Mouse (Mus musculus) small intestine, adult 2 months (tissue): ENCODE measurements around the gene Acacb. TPM values are rescaled to one million over a fixed set of nuclear protein-coding genes. Genes with fewer than 3 reads are reported as not detected.

Experiments
- H3K27ac ChIP-seq: fragments of 200-500 bp; 2 replicates; pipeline ENCODE4 v1.5.1; 2012; ENCODE audit warnings: low read depth, low read length, control low read depth, inconsistent platforms; ENCODE audit not compliant: insufficient read depth
- H3K27me3 ChIP-seq: fragments of 200-500 bp; 2 replicates; pipeline ENCODE4 v1.6.1; 2012; ENCODE audit warnings: mild to moderate bottlenecking, moderate library complexity, low read length, inconsistent platforms; ENCODE audit not compliant: control insufficient read depth, insufficient read depth
- H3K36me3 ChIP-seq: fragments of 200-500 bp; 2 replicates; pipeline ENCODE4 v1.6.1; 2012; ENCODE audit warnings: mild to moderate bottlenecking, low read length, control low read depth, inconsistent platforms; ENCODE audit not compliant: control insufficient read depth, insufficient read depth
- H3K4me1 ChIP-seq: fragments of 200-500 bp; 2 replicates; pipeline ENCODE4 v1.6.1; 2012; ENCODE audit warnings: low read length, inconsistent platforms, mixed read lengths; ENCODE audit not compliant: control insufficient read depth, insufficient read depth, insufficient read length
- H3K4me3 ChIP-seq: fragments of 200-500 bp; 2 replicates; pipeline ENCODE4 v1.5.1; 2012; ENCODE audit warnings: low read depth, mild to moderate bottlenecking, control low read depth, inconsistent platforms, low read length, moderate library complexity
- CTCF ChIP-seq: fragments of 200-500 bp; IDR thresholded peaks from 2 replicates; pipeline ENCODE4 v1.5.1; 2012; ENCODE audit warnings: low read depth, mild to moderate bottlenecking, control low read depth, inconsistent platforms, low read length, moderate library complexity, mixed read lengths; ENCODE audit not compliant: insufficient replicate concordance, insufficient read length; ENCODE audit errors: extremely low read depth
- POLR2A ChIP-seq: fragments of 200-500 bp; IDR thresholded peaks from 2 replicates; pipeline ENCODE4 v1.6.1; 2012; ENCODE audit warnings: low read depth, mild to moderate bottlenecking, control low read depth, inconsistent platforms, low read length, moderate library complexity
- WGBS: fragments of 180-500 bp; shearing (Covaris S2); methylation state at CpG from one replicate; pipeline ENCODE4 v1.1.7; 2018; 5-methylcytosine and 5-hydroxymethylcytosine counted together
- polyA plus RNA-seq: library from polyadenylated mRNA; depleted of rRNA; stranded (reverse); fragments of >200 nt; gene quantifications from 2 replicates; pipeline ENCODE4 v1.2.3, GENCODE M21; 2012

The Acacb gene
- polyA plus RNA-seq, 1 experiment, result 3.1 TPM

DNA sequence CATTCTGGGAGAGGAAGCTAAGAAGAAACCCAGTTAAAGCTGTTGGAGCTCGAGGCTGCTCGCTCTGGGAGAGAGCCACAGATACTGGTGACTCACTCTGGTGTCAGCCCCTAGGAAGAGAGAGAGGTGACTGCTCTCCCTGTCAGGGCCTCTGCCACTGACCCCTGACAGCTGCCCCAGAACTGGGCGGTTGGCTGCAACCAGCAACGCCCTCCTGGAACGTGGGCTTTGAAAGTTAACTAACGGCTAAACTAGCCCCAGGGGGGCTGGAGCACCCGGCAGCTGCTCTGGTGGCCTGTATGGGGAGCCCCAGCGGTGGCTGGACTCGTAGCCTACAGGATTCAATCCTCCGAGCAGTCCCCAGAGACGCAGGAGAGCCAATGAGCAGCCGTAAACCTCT, 123.6 kb downstream of the Acacb start:
- H3K4me1 ChIP-seq, result no peaks in the 10 kb centered on the region; the same call in 1 of the 2 replicates
- H3K4me3 ChIP-seq, result no peak overlapping the region
- peaks cover 36% of the 10 kb centered on the region for H3K27me3 ChIP-seq
- no peak overlapping the region for H3K27ac ChIP-seq
- no peaks in the 10 kb centered on the region for H3K36me3 ChIP-seq
- 10% methylated on average over 12 of the region's 12 CpGs for WGBS
- TF ChIP-seq CTCF (no peak), POLR2A (no peak)

DNA sequence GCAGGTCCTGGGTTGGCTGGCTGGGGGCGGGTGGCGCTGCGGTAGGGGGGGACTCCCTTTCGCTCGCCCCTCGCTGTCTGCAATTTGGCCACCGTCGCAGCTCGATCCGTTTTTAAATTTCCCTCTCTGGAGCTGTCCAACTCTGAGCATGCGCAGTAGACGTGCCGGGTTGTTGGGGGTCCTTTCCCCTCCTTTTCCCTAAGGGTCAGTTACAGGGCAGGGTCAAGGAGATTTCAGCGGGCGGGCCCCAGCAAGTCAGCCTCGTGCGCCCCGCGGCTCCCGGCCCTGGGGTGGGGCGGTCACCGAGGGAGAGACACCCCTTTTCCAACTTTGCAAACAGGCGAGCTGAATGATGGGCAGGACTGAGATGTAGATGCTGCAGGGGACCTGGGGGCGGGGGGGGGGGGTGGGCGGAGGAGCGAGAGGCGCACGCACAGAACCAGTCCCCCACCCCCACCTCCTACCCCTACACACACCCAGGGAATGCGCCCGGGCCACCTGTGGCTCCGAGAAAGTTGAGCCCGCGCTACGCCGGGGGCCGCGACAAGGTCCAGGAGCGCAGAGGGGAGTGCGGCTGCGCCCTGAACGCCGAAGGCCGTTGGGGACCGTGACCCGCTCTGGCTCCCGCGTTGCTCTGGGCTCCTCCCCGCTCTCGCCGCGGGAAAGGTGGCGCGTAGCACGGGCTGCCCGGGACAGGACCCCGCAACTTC, 127.5 kb downstream of the Acacb start, which contains the start of gene Foxn4:
Gene Foxn4 (minus strand): TSS at position 115 of the 710 bp plus-strand sequence.
- TF ChIP-seq POLR2A (no peak), CTCF (no peak)
- WGBS, result under 1% methylated on average over 52 of the region's 56 CpGs
- H3K4me1 ChIP-seq, result no peaks in the 10 kb centered on the region; the same call in 1 of the 2 replicates
- H3K27me3 ChIP-seq, result peaks cover 43% of the 10 kb centered on the region
- no peak within 1 kb of the TSS for H3K27ac ChIP-seq
- H3K4me3 ChIP-seq, result no peak within 1 kb of the TSS
- no peaks in the 10 kb centered on the region for H3K36me3 ChIP-seq

- no peaks in the 10 kb centered on the region; the same call in 1 of the 2 replicates for H3K4me1 ChIP-seq
- H3K27me3 ChIP-seq, result peaks cover 41% of the 10 kb centered on the region
- no peak overlapping the region for H3K27ac ChIP-seq
- TF ChIP-seq CTCF (no peak), POLR2A (no peak)
- H3K36me3 ChIP-seq, result no peaks in the 10 kb centered on the region
- 23% methylated on average over 8 of the region's 8 CpGs for WGBS
- H3K4me3 ChIP-seq, result no peak overlapping the region
Measured at GRCm38 (mm10) chr5:114275339-114275738, 129.0 kb downstream of the Acacb start.

GRCm38 (mm10) chr5:114275991-114276390, 129.7 kb downstream of the Acacb start:
- Histone ChIP-seq H3K4me1 (no peaks in the 10 kb centered on the region; the same call in 1 of the 2 replicates), H3K27me3 (peaks cover 41% of the 10 kb centered on the region), H3K36me3 (no peaks in the 10 kb centered on the region), H3K27ac (no peak overlapping the region), H3K4me3 (no peak overlapping the region)
- TF ChIP-seq POLR2A (no peak), CTCF (no peak)
- whole genome bisulfite sequencing, result 25% methylated on average over 16 of the region's 16 CpGs

DNA sequence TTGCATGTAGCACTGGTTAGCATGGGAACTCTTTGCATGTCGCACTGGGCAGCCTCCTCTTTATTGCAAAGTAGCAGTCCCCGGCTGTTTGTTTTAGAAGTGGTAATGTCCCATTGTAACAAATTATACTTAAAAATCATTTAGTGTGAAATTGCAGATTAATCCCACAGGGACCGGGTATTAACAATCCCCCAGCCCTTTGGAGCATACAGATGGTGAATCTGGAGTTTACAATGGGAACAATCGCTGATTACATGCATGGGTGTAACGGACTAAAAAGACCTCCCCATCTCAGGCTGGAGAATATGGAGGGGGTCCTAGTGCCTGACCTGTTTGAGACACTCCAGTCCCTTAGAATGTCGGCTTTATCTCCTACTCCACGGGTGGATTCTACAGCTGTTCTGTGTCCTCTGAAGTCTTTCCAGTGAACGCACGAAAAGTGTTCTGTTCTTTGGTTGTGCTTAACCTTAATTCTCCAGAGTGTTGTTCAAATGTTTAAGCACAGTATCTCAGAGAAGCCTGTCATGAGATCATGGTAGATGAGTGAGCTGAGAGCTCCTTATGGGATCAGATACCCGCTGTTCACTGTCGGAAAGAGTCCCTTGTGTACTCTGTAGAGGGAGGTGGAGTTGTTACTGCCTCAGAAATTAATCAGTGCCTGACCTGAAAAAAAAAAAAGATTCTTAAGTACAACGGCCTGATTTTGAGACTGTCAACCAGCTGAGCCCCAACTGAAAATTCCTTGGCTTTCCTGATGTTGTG, 133.2 kb downstream of the Acacb start:
- Histone ChIP-seq H3K4me1 (no peaks in the 10 kb centered on the region), H3K36me3 (no peaks in the 10 kb centered on the region), H3K27me3 (peaks cover 13% of the 10 kb centered on the region), H3K4me3 (no peak overlapping the region), H3K27ac (no peak overlapping the region)
- WGBS, result 53% methylated on average over 12 of the region's 12 CpGs
- no peak for TF ChIP-seq POLR2A
- no peak for TF ChIP-seq CTCF

- H3K27ac ChIP-seq, result no peak overlapping the region
- no peaks in the 10 kb centered on the region for H3K36me3 ChIP-seq
- H3K27me3 ChIP-seq, result peaks cover 3% of the 10 kb centered on the region; the same call in 1 of the 2 replicates
- TF ChIP-seq POLR2A (no peak), CTCF (no peak)
- 38% methylated on average over 6 of the region's 6 CpGs for WGBS
- H3K4me1 ChIP-seq, result no peaks in the 10 kb centered on the region
- no peak overlapping the region for H3K4me3 ChIP-seq
Measured at GRCm38 (mm10) chr5:114282346-114282745, 136.0 kb downstream of the Acacb start.

DNA sequence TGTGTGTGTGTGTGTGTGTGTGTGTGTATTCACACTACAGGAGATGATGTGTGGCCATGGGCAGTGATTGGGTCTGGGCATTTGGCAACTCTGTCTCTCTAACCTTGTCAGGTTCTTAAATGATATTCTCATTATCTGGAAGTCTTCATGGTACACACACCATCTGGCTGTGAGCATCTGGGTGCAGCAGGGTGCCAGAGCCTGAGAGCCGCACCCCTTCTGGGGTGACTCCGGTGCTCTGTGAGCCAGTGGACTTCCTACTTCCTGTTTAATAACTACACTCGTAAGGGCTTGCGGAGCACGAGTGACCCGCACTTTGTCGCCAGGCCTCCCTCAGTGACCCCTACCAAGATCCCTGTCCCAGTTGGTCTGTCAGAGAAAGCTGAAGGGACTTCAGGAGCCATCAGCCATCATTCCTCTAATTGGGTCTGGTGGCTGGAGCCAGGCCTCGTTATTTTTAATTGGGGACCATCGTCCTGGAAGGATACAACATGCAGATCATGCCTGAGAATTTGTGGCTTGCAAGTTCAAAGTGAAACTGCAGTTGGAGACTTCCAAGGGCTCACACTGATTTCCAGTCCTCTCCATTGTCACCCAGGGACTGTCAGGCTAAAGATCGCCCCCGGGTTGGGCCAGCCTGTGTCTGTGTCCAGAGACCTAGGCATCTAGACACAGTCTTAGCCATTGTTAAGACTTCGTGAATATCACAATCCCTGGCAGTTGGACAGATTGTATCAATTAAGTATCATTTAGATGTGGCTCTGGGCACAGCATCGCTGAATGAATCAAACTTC, 138.5 kb downstream of the Acacb start:
- Histone ChIP-seq H3K4me3 (no peak overlapping the region), H3K27ac (no peak overlapping the region), H3K36me3 (no peaks in the 10 kb centered on the region), H3K4me1 (no peaks in the 10 kb centered on the region), H3K27me3 (peaks cover 7% of the 10 kb centered on the region; the same call in 1 of the 2 replicates)
- 54% methylated on average over 13 of the region's 13 CpGs for WGBS
- TF ChIP-seq CTCF (no peak), POLR2A (no peak)
